In genomic region chr9:44147290-44147689, GRCm38 (mm10) we compare ENCODE assay signal across 11 mouse cellular contexts. TPM values are rescaled to one million over a fixed set of nuclear protein-coding genes. Genes with fewer than 3 reads are reported as not detected.
DNase-seq lines count a peak whose midpoint lies in the region; ATAC-seq and TF ChIP-seq lines count a peak whose summit lies in the region.
"Had no signal": no experiment of that assay in that cellular context is flagged by ENCODE, and none has a peak within 500 bp of the region (broad histone marks: within the 10 kb centered on the region; RNA-seq: fewer than 3 reads in every experiment).

No protein-coding gene starts in this region.

- peaks cover 48% of the 10 kb centered on the region for H3K36me3 ChIP-seq in intestine, postnatal 0 days (ENCODE audit: control insufficient read depth, insufficient read depth)
- H3K36me3 ChIP-seq in intestine, embryonic 16.5 days (ENCODE audit: control insufficient read depth, insufficient read depth, low read length), result 0 out of 2 replicates have a peak, but pooled peaks cover 3% of the 10 kb centered on the region
- H3K36me3 ChIP-seq in thymus, adult 2 months (ENCODE audit: control insufficient read depth, insufficient read depth, low read length), result peaks cover 96% of the 10 kb centered on the region

- H3K4me2 ChIP-seq in intestine, postnatal 0 days (replicated peaks; ENCODE audit: low read depth), result no peak overlapping the region
- H3K4me2 ChIP-seq in intestine, embryonic 16.5 days (ENCODE audit: low read depth, low read length), result no peak overlapping the region
- H3K4me2 ChIP-seq: intestine, embryonic 15.5 days; midbrain, embryonic 12.5 days had no signal

- H3K27me3 ChIP-seq in intestine, postnatal 0 days (replicated peaks; ENCODE audit: control insufficient read depth, insufficient read depth, low read length), result no peaks in the 10 kb centered on the region
- no peaks in the 10 kb centered on the region for H3K27me3 ChIP-seq in intestine, embryonic 16.5 days (replicated peaks; ENCODE audit: control insufficient read depth, insufficient read depth, low read length)
- H3K27me3 ChIP-seq in thymus, adult 2 months (ENCODE audit: control insufficient read depth, insufficient read depth, low read length), result no peaks in the 10 kb centered on the region
- H3K27me3 ChIP-seq: intestine, embryonic 15.5 days; midbrain, embryonic 12.5 days had no signal

- no peak for TF ChIP-seq POLR2A in thymus, adult 2 months (IDR thresholded peaks at IDR 0.05; ENCODE audit: control insufficient read depth, extremely low read depth, insufficient read depth, low read length, poor library complexity)
- TF ChIP-seq POLR2A in embryonic fibroblast, embryonic 13.5 days (IDR thresholded peaks at IDR 0.05; ENCODE audit: low read depth, low read length), result no peak

- no peak overlapping the region for H3K27ac ChIP-seq in intestine, postnatal 0 days (ENCODE audit: low read depth, low read length)
- H3K27ac ChIP-seq in intestine, embryonic 16.5 days (ENCODE audit: low read length), result no peak overlapping the region
- H3K27ac ChIP-seq in thymus, adult 2 months (ENCODE audit: control insufficient read depth, insufficient read depth, low read length), result no peak overlapping the region
- H3K27ac ChIP-seq in embryonic fibroblast, embryonic 13.5 days (ENCODE audit: insufficient read depth, low read length), result 0 out of 2 replicates have a peak overlapping the region, but pooled peaks have one; percentile 40
- H3K27ac ChIP-seq: intestine, embryonic 15.5 days; limb, embryonic 10.5 days; midbrain, embryonic 12.5 days had no signal

- TF ChIP-seq CTCF in intestine, postnatal 0 days (IDR thresholded peaks at IDR 0.05; ENCODE audit: low read depth), result peak; percentile 72
- TF ChIP-seq CTCF in thymus, adult 2 months (IDR thresholded peaks at IDR 0.05; ENCODE audit: borderline replicate concordance, control insufficient read depth, extremely low read depth, insufficient read depth, low read length, poor library complexity), result no peak
- TF ChIP-seq CTCF in embryonic fibroblast, embryonic 13.5 days (IDR thresholded peaks at IDR 0.05; ENCODE audit: borderline replicate concordance, insufficient read depth, low read length), result no peak

- no peak overlapping the region for H3K9ac ChIP-seq in intestine, postnatal 0 days (ENCODE audit: low read depth, low read length)
- H3K9ac ChIP-seq in intestine, embryonic 16.5 days (ENCODE audit: low read depth, low read length), result no peak overlapping the region
- H3K9ac ChIP-seq: intestine, embryonic 15.5 days; midbrain, embryonic 12.5 days had no signal

- peak; percentile 50 for DNase-seq in thymus, postnatal 4 days
- DNase-seq in thymus, adult 2 months, result no peak
- no peak for DNase-seq in frontal cortex, postnatal 14 days (ENCODE audit: low spot score in 2 of 2)
- DNase-seq in right cerebral cortex, postnatal 25 days, result no peak
- DNase-seq in Muller cell, postnatal 12 days (ENCODE audit: inconsistent ontology term), result no peak

- no peak overlapping the region for H3K4me3 ChIP-seq in intestine, postnatal 0 days (ENCODE audit: low read depth, low read length)
- no peak overlapping the region for H3K4me3 ChIP-seq in intestine, embryonic 16.5 days (ENCODE audit: low read length)
- no peak overlapping the region for H3K4me3 ChIP-seq in thymus, adult 2 months (ENCODE audit: control insufficient read depth, insufficient read depth, low read length)
- H3K4me3 ChIP-seq in embryonic fibroblast, embryonic 13.5 days (ENCODE audit: insufficient read depth, low read length), result no peak overlapping the region
- H3K4me3 ChIP-seq: intestine, embryonic 15.5 days; limb, embryonic 10.5 days; midbrain, embryonic 12.5 days had no signal

- ATAC-seq in intestine, postnatal 0 days, result no peak
- ATAC-seq in intestine, embryonic 16.5 days, result no peak
- ATAC-seq: intestine, embryonic 15.5 days had no signal

- WGBS in intestine, postnatal 0 days, result 60% methylated on average over 3 of the region's 3 CpGs
- 57% methylated on average over 3 of the region's 3 CpGs for WGBS in intestine, embryonic 16.5 days
- 83% methylated on average over 3 of the region's 3 CpGs for WGBS in thymus, adult 2 months

- no peaks in the 10 kb centered on the region for H3K9me3 ChIP-seq in intestine, postnatal 0 days (ENCODE audit: control insufficient read depth)
- H3K9me3 ChIP-seq in intestine, embryonic 16.5 days (ENCODE audit: control insufficient read depth, low read length), result no peaks in the 10 kb centered on the region
- H3K9me3 ChIP-seq: intestine, embryonic 15.5 days; limb, embryonic 10.5 days; midbrain, embryonic 12.5 days had no signal

- no peaks in the 10 kb centered on the region for H3K4me1 ChIP-seq in intestine, postnatal 0 days (replicated peaks; ENCODE audit: control insufficient read depth, insufficient read depth, low read length)
- no peaks in the 10 kb centered on the region for H3K4me1 ChIP-seq in intestine, embryonic 16.5 days (ENCODE audit: control insufficient read depth, insufficient read depth, low read length)
- no peaks in the 10 kb centered on the region for H3K4me1 ChIP-seq in thymus, adult 2 months (replicated peaks; ENCODE audit: control insufficient read depth, insufficient read depth, low read length)
- peaks cover 2% of the 10 kb centered on the region; the same call in 1 of the 2 replicates for H3K4me1 ChIP-seq in embryonic fibroblast, embryonic 13.5 days (ENCODE audit: control insufficient read depth, insufficient read depth, low read length)
- H3K4me1 ChIP-seq: intestine, embryonic 15.5 days; limb, embryonic 10.5 days had no signal

RNA-seq across cellular contexts. Expression of gene Mcam, which starts 13.0 kb away (rescaled TPM):
- 31.5 and 34.0 TPM in 2 replicates for polyA plus RNA-seq in intestine, postnatal 0 days (2015; fragmentation: Nextera tagmentation; extraction: Ambion mirVana)
- polyA plus RNA-seq in intestine, embryonic 16.5 days (2015; fragmentation: Nextera tagmentation; extraction: Ambion mirVana), result 42.9 and 45.1 TPM in 2 replicates
- polyA plus RNA-seq in thymus, adult 2 months (2012; rRNA removed), result 13.0 and 18.7 TPM in 2 replicates
- 66.4 and 124 TPM in 2 replicates for polyA plus RNA-seq in embryonic fibroblast, embryonic 13.5 days (2011; ENCODE audit: insufficient read length, low read depth, missing spikeins)

RNA-seq across cellular contexts. Expression of gene Rnf26, which starts 34.0 kb away (rescaled TPM):
- polyA plus RNA-seq in intestine, postnatal 0 days (2015; fragmentation: Nextera tagmentation; extraction: Ambion mirVana), result 18.4 and 18.8 TPM in 2 replicates
- polyA plus RNA-seq in intestine, embryonic 16.5 days (2015; fragmentation: Nextera tagmentation; extraction: Ambion mirVana), result 45.4 and 48.1 TPM in 2 replicates
- polyA plus RNA-seq in thymus, adult 2 months (2012; rRNA removed), result 72.3 and 119 TPM in 2 replicates
- 40.2 and 46.0 TPM in 2 replicates for polyA plus RNA-seq in embryonic fibroblast, embryonic 13.5 days (2011; ENCODE audit: insufficient read length, low read depth, missing spikeins)

RNA-seq across cellular contexts. Expression of gene Gm49380, which starts 34.0 kb away (rescaled TPM):
- 0.05 TPM in 1 of 2 replicates, not detected in the other for polyA plus RNA-seq in intestine, postnatal 0 days (2015; fragmentation: Nextera tagmentation; extraction: Ambion mirVana)
- 0.05 and 0.12 TPM in 2 replicates for polyA plus RNA-seq in intestine, embryonic 16.5 days (2015; fragmentation: Nextera tagmentation; extraction: Ambion mirVana)
- not detected in 2 replicates for polyA plus RNA-seq in thymus, adult 2 months (2012; rRNA removed)
- polyA plus RNA-seq in embryonic fibroblast, embryonic 13.5 days (2011; ENCODE audit: insufficient read length, low read depth, missing spikeins), result 0.21 and 0.25 TPM in 2 replicates

RNA-seq across cellular contexts. Expression of gene C1qtnf5, which starts 40.2 kb away (rescaled TPM):
- 5.4 and 6.0 TPM in 2 replicates for polyA plus RNA-seq in intestine, postnatal 0 days (2015; fragmentation: Nextera tagmentation; extraction: Ambion mirVana)
- polyA plus RNA-seq in intestine, embryonic 16.5 days (2015; fragmentation: Nextera tagmentation; extraction: Ambion mirVana), result 2.7 and 3.0 TPM in 2 replicates
- polyA plus RNA-seq in thymus, adult 2 months (2012; rRNA removed), result 3.4 and 5.0 TPM in 2 replicates
- 25.4 and 36.4 TPM in 2 replicates for polyA plus RNA-seq in embryonic fibroblast, embryonic 13.5 days (2011; ENCODE audit: insufficient read length, low read depth, missing spikeins)
- polyA plus RNA-seq: limb, embryonic 10.5 days had no signal

RNA-seq across cellular contexts. Expression of gene Mfrp, which starts 45.8 kb away (rescaled TPM):
- polyA plus RNA-seq in intestine, postnatal 0 days (2015; fragmentation: Nextera tagmentation; extraction: Ambion mirVana), result 0.05 TPM in 1 of 2 replicates, not detected in the other
- 0.18 and 0.24 TPM in 2 replicates for polyA plus RNA-seq in intestine, embryonic 16.5 days (2015; fragmentation: Nextera tagmentation; extraction: Ambion mirVana)
- polyA plus RNA-seq in thymus, adult 2 months (2012; rRNA removed), result 0.09 TPM in 1 of 2 replicates, not detected in the other
- 0.12 TPM in 1 of 2 replicates, not detected in the other for polyA plus RNA-seq in embryonic fibroblast, embryonic 13.5 days (2011; ENCODE audit: insufficient read length, low read depth, missing spikeins)
- polyA plus RNA-seq: midbrain, embryonic 12.5 days had no signal
